Mouse (Mus musculus) liver (tissue): ENCODE measurements around the gene Hddc3.
A peak's percentile ranks its signal among the peaks of the same experiment; 100 is the strongest.
"Not testable (repeated sequence)": the region's sequence is repeated elsewhere in the genome, so short reads cannot be mapped to it uniquely, and the experiment has no call there.

Source experiments
- DNase-seq: peaks from one replicate; pipeline ENCODE4 v3.0.0-alpha.2; 2020; ENCODE audit warnings: mixed read lengths

The Hddc3 gene

DNA sequence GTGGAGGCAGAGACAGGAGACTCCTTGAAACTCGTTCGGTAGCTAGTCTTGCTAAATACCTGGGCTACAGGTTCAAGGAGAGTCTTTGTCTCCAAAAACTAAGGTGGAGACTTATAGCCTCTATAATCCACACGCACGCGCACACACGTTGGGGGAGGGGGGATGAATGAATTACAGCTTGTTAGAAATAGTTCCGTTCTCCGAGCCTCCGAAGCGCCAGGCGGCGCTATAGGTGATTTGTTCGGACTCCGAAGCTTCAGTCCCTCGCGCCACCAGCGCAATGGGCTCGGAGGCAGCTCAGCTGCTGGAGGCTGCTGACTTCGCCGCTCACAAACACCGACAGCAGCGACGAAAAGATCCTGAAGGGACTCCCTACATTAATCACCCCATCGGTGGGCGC, at the start of gene Hddc3:
Gene Hddc3 (plus strand): TSS at position 247 of the 400 bp plus-strand sequence.
- peak; percentile 92 for DNase-seq

GRCm38 (mm10) chr7:80294062-80294763, 48.7 kb upstream of the Hddc3 start, which contains the start of gene Prc1:
Gene Prc1 (plus strand): TSS chr7:80294450.
- DNase-seq, result peak; percentile 100

DNA sequence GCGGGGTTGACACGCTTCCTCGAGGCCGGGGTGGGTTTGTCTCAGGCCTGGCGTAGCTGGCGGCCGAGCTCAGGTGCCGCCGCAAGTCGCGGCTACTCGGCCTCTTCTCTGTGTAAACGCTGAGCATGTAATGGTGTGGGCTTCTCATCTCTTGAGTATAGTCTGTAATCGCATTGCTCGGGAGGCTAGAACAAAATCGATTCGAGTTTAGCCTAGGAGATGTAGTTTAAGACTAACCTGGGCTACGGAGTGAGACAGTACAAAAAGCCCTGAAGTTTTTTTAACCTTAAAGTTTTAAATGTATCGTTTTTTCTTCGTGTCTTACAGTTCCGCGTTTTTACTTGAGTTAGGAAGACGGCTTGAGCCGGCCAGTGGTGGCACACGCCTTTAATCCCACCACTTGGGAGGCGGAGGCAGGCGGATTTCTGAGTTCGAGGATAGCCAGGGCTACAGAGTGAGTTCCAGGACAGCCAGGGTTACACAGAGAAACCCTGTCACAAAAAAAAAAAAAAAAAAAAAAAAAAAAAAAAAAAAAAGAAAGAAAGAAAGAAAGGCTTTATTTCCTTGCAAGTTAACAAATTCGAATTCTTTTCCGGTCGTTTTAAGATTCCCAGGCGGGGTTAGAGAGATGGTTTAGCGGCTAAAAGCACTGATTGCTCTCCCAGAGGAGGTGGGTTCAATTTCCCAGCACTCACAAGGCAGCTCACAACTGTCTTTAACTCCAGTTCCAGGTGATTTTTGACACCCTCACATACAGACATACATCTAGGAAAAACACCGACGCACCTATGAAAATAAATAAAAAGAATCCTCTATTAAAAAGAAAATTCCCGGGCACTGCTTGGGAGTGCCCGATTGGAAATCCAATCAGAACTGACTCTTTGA, 47.9 kb upstream of the Hddc3 start:
- peak; percentile 46 for DNase-seq

- DNase-seq, result no peak
These were observed 46.4 kb upstream of the Hddc3 start for GRCm38 (mm10) chr7:80296462-80296861.

DNA sequence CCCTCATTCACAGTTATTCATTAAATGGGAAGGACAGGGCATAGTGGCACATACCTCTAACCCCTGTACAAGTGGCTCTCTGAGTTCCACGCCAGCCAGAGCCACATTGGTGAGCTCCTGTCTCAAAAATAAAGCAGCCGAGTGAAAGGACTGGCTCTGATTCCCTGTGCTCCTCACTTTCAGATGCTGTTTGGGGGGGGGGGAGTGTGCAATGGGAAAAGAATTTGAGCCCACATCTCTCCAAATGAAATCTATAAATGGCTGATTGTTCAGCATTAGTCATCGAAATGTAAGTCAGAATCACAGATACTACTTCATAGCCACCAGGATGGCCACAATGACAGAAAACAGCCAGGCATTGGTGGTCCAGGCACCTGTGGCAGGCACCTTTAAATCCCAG, 45.9 kb upstream of the Hddc3 start:
- DNase-seq, result no peak

DNA sequence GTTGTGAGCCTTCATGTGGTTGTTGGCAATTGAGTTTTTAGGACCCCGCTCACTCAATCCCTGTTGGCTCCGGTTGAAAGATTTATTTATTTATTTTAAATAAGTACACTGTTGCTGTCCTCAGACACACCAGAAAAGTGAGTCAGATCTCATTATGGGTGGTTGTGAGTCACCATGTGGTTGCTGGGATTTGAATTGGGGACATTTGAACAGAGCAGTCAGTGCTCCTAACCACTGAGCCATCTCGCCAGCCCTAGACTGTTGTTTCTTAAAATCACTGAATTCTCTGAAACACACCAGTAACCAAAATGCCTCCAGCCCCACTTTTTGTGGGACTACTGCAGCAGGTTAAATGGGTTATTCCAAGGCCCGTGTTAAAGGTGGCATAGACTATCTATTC, 44.1 kb upstream of the Hddc3 start:
- DNase-seq, result no peak

- no peak for DNase-seq
These were observed 43.3 kb upstream of the Hddc3 start for GRCm38 (mm10) chr7:80299568-80299967.

DNA sequence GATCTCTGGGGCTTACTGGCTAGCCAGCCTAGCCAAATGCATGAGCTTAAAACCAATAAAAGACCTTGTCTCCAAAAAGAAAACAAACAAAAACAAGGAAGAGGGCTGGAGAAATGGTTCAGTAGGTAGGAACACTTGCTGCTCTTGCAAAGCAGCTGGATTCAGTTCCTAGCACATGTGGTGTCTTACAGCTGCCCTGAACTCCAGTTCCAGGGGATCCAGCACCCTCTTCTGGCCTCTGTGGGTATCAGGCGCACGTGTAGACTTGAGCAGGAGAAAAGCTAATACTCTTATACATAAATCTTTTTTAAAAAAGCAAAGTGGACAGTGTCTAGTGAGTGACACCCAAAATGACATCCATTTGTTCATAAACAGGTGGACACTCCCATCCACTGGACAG, 41.4 kb upstream of the Hddc3 start:
- DNase-seq, result peak; percentile 30

GRCm38 (mm10) chr7:80307766-80308165, 35.1 kb upstream of the Hddc3 start:
- no peak for DNase-seq

- no peak for DNase-seq
These were observed 32.1 kb upstream of the Hddc3 start for GRCm38 (mm10) chr7:80310771-80311170.

DNA sequence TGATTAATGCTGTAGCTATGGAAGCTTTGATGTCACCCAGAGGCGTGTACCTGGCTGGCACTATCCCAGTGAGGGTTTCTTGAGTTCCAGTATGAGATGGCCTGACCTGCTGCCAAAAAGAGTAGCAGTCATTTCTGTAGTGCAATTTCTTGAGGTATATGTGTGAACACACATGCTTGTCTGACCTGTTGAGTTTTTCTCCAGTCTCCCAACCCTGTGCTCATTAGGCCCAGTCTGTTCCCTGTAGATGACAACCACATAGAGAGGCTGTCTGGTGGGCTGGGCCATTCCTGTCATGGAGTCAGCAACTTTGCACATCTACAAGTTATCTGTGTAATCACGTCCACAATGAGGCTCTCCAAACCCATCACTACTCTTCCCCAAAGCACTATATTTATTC, 27.2 kb upstream of the Hddc3 start:
- no peak for DNase-seq

DNA sequence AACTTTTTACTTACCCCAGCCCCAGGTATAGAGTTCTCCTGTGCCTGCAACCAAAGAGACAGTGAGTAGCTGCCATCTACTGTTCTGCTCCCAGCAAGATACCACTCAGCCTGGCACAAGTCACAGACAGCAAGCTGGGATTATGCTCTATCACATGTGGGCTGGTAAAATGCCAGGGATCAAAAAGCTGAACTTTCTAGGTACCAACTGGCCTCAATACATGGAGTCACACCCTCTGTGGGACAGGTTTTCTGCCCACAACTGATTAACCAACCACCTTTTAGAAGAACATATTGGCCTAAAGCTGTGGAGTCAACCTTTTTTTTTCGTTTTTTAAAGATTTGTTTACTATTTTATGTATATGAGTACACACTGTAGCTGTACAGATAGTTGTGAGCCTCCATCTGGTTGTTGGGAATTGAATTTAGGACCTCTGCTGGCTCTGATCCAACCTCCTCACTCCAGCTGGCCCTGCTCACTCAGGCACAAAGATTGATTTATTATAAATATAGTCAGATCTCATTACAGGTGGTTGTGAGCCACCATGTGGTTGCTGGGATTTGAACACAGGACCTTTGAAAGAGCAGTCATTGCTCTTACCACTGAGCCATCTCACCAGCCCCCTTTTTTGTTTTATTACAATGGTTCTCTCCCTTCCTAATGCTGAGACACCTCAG, 25.3 kb upstream of the Hddc3 start:
- no peak for DNase-seq

GRCm38 (mm10) chr7:80318670-80319069, 24.2 kb upstream of the Hddc3 start:
- no peak for DNase-seq

DNA sequence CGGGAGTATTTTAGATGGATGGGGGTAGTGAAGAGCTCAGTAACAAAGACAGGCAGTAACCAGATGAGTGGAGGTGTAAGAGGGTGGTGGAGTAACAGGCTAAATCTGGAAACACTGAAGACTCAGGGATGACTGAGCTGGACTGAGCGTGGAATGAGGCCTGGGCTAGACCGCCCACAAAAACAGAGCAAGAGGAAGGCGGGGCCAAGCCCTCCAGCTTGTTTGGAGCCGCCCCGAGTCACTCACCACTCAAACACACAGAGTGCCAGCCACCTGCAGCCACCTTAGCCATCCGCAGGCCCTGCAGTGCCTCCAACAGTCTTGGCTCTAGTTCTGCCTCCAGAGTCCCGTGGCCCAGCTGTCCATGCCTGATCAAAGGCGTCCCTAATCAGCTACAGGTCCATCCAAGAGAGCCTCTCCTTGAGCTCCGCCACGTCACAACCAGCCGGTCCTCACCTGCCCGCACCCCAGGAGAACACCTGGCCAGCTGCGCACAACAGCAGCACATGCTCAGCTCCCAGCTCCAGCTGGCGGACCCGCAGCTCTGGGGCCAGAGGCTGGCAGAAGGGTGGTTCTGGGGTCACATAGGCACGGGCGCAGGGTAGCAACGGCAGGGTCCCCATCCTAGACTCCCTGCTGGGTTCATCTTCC, 22.9 kb upstream of the Hddc3 start:
- no peak for DNase-seq

GRCm38 (mm10) chr7:80323336-80323735, 19.6 kb upstream of the Hddc3 start:
- no peak for DNase-seq

DNA sequence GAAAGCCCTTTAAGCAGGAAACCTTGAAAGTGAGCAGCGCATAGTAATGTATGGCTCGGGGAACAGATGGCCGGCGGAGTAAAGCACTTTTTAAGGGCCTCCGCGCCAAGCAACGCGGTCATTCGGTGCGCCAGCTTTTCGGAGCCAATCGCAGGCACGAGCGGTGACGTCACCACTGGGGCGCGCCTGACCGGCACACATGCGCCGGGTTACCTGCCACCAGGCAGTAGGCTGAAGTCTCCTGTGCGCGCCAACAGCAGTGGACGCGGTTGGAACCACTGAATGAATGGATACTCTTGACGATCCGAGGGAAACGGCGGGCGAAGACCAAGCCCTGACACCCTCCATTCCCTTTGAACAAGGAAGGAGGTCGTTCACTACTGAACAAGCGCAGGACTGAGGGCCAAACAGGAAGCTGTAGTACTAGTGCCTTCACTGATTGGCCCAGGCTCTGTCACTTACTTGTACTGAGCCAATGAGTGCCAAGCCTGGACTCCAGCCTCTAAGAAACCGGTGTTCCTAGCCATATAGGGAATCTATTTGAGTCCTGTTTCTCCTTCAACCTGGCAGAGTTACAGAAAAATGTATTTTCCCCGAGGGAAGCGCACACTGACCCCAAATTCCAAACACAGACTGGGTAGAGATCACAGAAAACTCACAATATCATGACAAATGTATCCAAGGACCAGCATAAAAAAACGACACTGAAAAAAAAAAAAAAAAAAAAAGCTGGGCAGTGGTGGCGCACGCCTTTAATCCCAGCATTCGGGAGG, 18.7 kb upstream of the Hddc3 start, which contains the start of gene Rccd1:
Gene Rccd1 (minus strand): TSS at position 412 of the 773 bp plus-strand sequence.
- DNase-seq, result peak; percentile 94

DNA sequence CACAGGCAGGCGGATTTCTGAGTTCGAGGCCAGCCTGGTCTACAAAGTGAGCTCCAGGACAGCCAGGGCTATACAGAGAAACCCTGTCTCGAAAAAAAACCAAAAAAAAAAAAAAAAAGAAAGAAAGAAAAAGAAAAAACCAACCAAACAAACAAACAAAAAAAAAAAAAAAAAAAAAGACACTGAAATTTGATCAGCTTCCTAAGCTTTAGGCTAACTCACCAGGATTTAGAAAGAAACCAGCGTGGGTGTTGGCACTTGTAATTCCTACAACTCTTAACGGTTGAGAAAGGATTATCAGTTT, 18.1 kb upstream of the Hddc3 start:
- not testable (repeated sequence) for DNase-seq

DNA sequence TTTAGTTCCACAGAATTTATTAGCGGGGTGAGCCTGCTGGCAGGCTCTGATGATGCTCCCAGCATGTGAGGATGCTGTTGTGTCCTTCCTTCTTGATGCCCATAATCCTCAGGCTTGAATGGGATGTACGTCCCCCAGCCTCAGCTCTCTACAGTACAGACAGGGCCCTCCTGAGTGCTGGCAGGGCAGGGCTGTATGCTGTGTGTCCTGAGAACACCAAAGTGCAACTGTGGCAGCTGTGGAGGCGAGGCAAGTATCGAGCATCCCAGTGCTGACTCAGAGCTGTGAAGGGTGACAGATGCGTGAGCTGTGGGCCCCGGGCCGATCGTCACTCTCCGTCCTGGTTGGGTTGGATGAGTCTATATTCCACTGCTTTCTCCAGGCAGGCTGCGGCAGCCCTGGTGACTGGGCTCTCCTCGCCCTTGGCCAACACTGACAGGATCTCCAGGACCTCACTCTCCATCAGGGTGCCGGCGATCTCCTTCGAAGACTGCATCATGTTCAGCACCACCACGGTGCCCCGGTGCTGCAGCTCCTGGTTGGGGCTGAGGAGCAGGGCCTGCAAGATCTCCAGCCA, 17.5 kb upstream of the Hddc3 start:
- DNase-seq, result no peak

- no peak for DNase-seq
These were observed 16.8 kb upstream of the Hddc3 start for GRCm38 (mm10) chr7:80326076-80326475.

- DNase-seq, result no peak
These were observed 12.6 kb upstream of the Hddc3 start for GRCm38 (mm10) chr7:80330278-80330677.

DNA sequence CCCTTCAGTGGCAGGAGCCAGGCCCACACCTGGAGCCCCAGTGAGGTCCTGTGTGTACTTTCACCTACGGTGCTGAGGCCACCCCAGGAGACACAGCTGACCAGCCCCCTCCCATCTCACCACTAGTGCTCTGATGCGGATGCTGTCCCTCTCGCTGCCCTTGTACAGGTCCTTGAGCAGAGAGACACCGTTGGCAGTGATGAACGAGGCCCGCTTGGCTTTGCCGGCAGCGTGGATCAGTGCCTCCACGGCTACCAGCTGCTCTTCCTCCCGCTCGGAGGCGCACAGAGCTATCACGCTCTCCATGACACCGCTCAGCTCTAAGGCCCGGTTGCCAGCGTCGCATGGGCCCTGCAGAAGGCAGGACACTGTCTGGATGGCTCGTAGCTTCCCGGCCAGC, 11.5 kb upstream of the Hddc3 start:
- DNase-seq, result no peak

- DNase-seq, result no peak
These were observed 8.1 kb upstream of the Hddc3 start for GRCm38 (mm10) chr7:80334848-80335247.
